Mouse (Mus musculus) CD4-positive, CD25-positive, alpha-beta regulatory T cell, adult 2 months (primary cell): Measurements from ENCODE around the gene Ankrd40.

ENCODE experiments used
- DNase-seq: peaks from one replicate; pipeline ENCODE4 v3.0.0-alpha.2; 2012; ENCODE audit warnings: low read depth, low spot score

The Ankrd40 gene

GRCm38 (mm10) chr11:94323271-94323925 is 4.4 kb upstream of the Ankrd40 start:
- DNase-seq, result no peak

GRCm38 (mm10) chr11:94324618-94325017 is 3.2 kb upstream of the Ankrd40 start:
- DNase-seq, result no peak

- DNase-seq, result no peak
These were observed 815 bp upstream of the Ankrd40 start for GRCm38 (mm10) chr11:94326961-94327411.

GRCm38 (mm10) chr11:94328644-94329025 is 834 bp downstream of the Ankrd40 start:
- no peak for DNase-seq

GRCm38 (mm10) chr11:94329270-94329891 is 1.6 kb downstream of the Ankrd40 start:
- peak; percentile 55 for DNase-seq

- no peak for DNase-seq
These were observed 2.4 kb downstream of the Ankrd40 start for GRCm38 (mm10) chr11:94330211-94330610.

- DNase-seq, result no peak
These were observed 4.9 kb downstream of the Ankrd40 start for GRCm38 (mm10) chr11:94332726-94333125.

GRCm38 (mm10) chr11:94334386-94334968 is 6.7 kb downstream of the Ankrd40 start:
- DNase-seq, result no peak

GRCm38 (mm10) chr11:94336551-94336950 is 8.8 kb downstream of the Ankrd40 start:
- DNase-seq, result no peak

GRCm38 (mm10) chr11:94338347-94338746 is 10.5 kb downstream of the Ankrd40 start:
- no peak for DNase-seq

- peak; percentile 80 for DNase-seq
These were observed 12.2 kb downstream of the Ankrd40 start for GRCm38 (mm10) chr11:94339732-94340585.

- DNase-seq, result no peak
These were observed 13.4 kb downstream of the Ankrd40 start for GRCm38 (mm10) chr11:94340948-94341933.

- DNase-seq, result no peak
These were observed 14.5 kb downstream of the Ankrd40 start for GRCm38 (mm10) chr11:94342114-94342905.

GRCm38 (mm10) chr11:94343955-94344358 is 16.2 kb downstream of the Ankrd40 start:
- no peak for DNase-seq

GRCm38 (mm10) chr11:94344470-94344869 is 16.7 kb downstream of the Ankrd40 start:
- no peak for DNase-seq

- no peak for DNase-seq
These were observed 18.1 kb downstream of the Ankrd40 start for GRCm38 (mm10) chr11:94345926-94346325.

GRCm38 (mm10) chr11:94346611-94347010 is 18.8 kb downstream of the Ankrd40 start:
- DNase-seq, result no peak

- DNase-seq, result no peak
These were observed 19.3 kb downstream of the Ankrd40 start for GRCm38 (mm10) chr11:94347063-94347575.

GRCm38 (mm10) chr11:94349839-94350238 is 22.0 kb downstream of the Ankrd40 start:
- DNase-seq, result no peak

- no peak for DNase-seq
These were observed 22.5 kb downstream of the Ankrd40 start for GRCm38 (mm10) chr11:94350337-94350736.
